Mouse (Mus musculus): ENCODE data around the gene Tmem88. TPM values are rescaled to one million over a fixed set of nuclear protein-coding genes. Genes with fewer than 3 reads are reported as not detected.

Tmem88 gene
- total and polyA plus RNA-seq, 2 experiments from 2014 or later = 2.0 to 6.8 TPM

DNA sequence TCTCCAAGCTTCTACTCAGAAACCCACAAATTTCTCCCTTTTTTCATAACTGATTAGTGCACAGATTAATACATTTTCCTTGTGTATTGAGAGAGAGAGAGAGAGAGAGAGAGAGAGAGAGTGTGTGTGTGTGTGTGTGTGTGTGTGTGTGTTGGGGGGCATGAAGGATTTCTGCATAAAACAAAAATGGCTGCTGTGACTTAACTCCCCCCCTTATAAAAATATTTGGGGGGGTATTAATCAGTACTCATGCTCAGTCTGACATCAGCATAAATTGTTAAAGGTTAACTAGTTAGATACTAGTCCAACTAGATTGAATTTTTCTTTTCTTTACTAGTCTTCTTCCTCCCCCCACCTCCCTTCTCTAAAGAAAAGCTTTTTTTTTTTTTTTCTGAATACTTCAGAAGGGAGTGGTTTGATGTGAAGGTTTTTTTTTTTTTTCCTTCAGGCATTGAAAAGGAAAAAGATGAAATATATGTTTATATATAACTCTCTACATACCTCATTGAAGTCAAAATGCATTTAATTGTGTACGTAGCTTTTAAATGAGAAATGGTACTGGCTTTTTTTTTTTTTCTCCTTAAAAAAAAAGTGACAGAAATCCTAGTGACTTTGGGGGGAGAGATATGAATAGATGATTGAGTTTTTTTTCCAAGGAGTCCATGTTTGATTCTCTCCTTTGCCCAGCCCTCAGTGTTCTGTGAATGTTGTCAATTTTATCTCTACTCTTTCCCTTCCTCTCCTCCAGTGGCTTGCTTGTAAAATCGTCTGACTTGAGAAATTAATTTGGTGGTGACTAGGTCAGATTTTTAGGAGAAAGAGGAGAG lies 27.8 kb downstream of the Tmem88 start:
- peak overlapping the region; percentile 94 for H3K4me2 ChIP-seq (ENCODE audit: low read depth)
- TF ChIP-seq CTCF (IDR thresholded peaks at IDR 0.05; ENCODE audit: low read depth) = no peak
- DNase-seq (peak; percentile 66), ATAC-seq (peak; percentile 4; the same call in 1 of the 2 replicates)
- H3K27ac ChIP-seq (ENCODE audit: low read depth, low read length) = peak overlapping the region; percentile 100
- peak overlapping the region; percentile 88 for H3K4me3 ChIP-seq (ENCODE audit: low read depth, low read length)
- 17% methylated on average over 2 of the region's 2 CpGs for WGBS
- no peaks in the 10 kb centered on the region for H3K9me3 ChIP-seq (ENCODE audit: low read length)
- peaks cover 28% of the 10 kb centered on the region for H3K4me1 ChIP-seq (ENCODE audit: insufficient read depth)
- 0 out of 2 replicates have a peak, but pooled peaks cover 4% of the 10 kb centered on the region for H3K36me3 ChIP-seq (ENCODE audit: insufficient read depth)
- H3K27me3 ChIP-seq (ENCODE audit: insufficient read depth, low read length) = no peaks in the 10 kb centered on the region
- H3K9ac ChIP-seq = peak overlapping the region; percentile 100

DNA sequence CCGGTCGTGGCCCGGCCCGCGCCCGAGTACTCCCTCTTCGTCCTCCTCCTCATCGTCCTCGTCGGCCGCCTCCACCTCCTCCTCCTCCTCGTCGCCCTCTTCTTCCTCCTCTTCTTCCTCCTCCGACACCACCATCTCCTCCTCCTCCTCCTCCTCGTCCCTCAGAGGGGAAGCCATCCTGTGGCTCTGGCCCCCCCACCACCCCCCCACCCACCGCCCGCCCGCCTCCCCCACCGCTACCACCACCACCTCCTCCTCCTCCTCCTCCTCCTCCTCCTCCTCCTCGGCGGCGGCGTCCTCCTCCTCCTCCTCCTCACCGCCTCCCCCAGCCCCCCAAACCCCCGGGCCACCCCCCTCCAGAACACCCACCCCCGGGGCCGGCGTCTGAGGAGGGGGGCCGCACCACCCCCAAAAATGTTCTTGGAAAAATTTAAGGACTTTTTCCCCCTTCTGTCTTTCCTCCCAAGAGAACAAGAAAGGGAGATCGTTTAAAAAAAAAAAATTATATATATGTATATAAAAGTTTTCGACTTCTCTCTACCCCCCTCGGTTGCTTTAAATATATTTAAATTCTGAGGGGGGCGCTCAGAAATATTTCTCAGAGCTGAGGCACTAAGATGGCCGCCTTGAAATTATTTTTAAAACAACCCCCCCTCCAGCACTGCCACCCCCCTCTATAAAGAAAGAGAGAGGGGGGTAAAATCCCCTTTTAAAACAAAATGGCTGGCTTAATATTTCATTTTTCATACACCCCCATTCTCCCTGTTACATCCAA lies 28.6 kb downstream of the Tmem88 start, which contains the start of gene Chd3:
Gene Chd3 (minus strand): TSS at position 192 of the 775 bp plus-strand sequence.
- Histone ChIP-seq H3K36me3 (ENCODE audit: insufficient read depth) (peaks cover 5% of the 10 kb centered on the region; the same call in 1 of the 2 replicates), H3K9me3 (ENCODE audit: low read length) (no peaks in the 10 kb centered on the region), H3K27me3 (ENCODE audit: insufficient read depth, low read length) (no peaks in the 10 kb centered on the region), H3K27ac (ENCODE audit: low read depth, low read length) (peak within 1 kb of the TSS; percentile 100), H3K4me1 (ENCODE audit: insufficient read depth) (peaks cover 36% of the 10 kb centered on the region), H3K9ac (peak within 1 kb of the TSS; percentile 100), H3K4me3 (ENCODE audit: low read depth, low read length) (peak within 1 kb of the TSS; percentile 88), H3K4me2 (ENCODE audit: low read depth) (peak within 1 kb of the TSS; percentile 94)
- WGBS = under 1% methylated on average over 22 of the region's 34 CpGs
- TF ChIP-seq CTCF (IDR thresholded peaks at IDR 0.05; ENCODE audit: low read depth) = no peak
- no peak for DNase-seq
- ATAC-seq = no peak

DNA sequence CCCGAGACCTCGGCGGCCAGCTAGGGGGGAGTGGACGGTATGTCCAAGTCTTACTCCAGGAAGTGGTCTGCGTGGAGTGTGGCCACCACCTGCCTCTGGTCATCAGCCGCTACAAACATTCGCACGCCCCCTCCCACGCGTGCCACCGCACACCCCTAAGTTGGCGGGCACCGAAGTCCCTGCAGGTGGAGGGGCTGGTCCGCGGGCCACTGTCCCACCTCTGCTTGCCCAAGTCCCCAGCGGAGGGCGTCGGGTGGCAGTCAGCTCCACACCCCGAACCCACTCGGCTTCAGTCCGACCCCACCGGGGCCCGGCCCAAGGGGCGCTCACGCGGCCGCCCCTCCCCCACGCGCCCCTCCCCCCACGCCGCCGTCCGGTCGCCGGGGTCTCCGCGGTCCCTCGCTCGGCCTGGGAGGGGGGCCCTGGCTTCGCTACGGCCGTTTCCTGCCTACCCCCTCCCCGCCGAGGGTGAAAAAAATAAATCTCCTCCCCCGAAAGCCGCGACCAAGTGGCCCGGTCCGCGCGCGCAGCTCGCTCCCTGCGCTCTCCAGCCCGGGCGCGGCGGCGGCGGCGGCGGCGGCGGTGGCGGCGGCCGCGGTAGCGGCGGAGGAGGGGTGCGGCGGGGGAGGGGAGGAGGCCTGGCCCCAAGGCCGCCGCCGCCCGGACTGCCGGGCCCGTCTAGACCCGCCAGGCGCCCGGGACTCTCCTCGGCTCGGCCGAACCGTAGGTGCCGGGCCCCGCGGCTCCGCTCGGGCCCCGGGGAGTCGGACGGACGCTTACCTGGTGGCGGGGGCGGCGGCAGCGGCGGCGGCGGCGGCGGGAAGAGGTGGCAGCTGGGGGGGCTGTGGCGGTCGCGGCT lies 29.4 kb downstream of the Tmem88 start:
- under 1% methylated on average over 40 of the region's 106 CpGs for WGBS
- no peaks in the 10 kb centered on the region for H3K9me3 ChIP-seq (ENCODE audit: low read length)
- H3K27me3 ChIP-seq (ENCODE audit: insufficient read depth, low read length) = no peaks in the 10 kb centered on the region
- TF ChIP-seq CTCF (IDR thresholded peaks at IDR 0.05; ENCODE audit: low read depth) = no peak
- DNase-seq = peak; percentile 32
- ATAC-seq = no peak
- peak overlapping the region; percentile 100 for H3K9ac ChIP-seq
- peaks cover 40% of the 10 kb centered on the region for H3K4me1 ChIP-seq (ENCODE audit: insufficient read depth)
- peak overlapping the region; percentile 100 for H3K27ac ChIP-seq (ENCODE audit: low read depth, low read length)
- peaks cover 13% of the 10 kb centered on the region for H3K36me3 ChIP-seq (ENCODE audit: insufficient read depth)
- peak overlapping the region; percentile 88 for H3K4me3 ChIP-seq (ENCODE audit: low read depth, low read length)
- peak overlapping the region; percentile 94 for H3K4me2 ChIP-seq (ENCODE audit: low read depth)

- Histone ChIP-seq H3K36me3 (ENCODE audit: insufficient read depth) (peaks cover 17% of the 10 kb centered on the region), H3K4me1 (ENCODE audit: insufficient read depth) (peaks cover 40% of the 10 kb centered on the region), H3K9ac (peak overlapping the region; percentile 100), H3K27ac (ENCODE audit: low read depth, low read length) (peak overlapping the region; percentile 100), H3K9me3 (ENCODE audit: low read length) (no peaks in the 10 kb centered on the region), H3K4me2 (ENCODE audit: low read depth) (peak overlapping the region; percentile 94), H3K27me3 (ENCODE audit: insufficient read depth, low read length) (no peaks in the 10 kb centered on the region), H3K4me3 (ENCODE audit: low read depth, low read length) (peak overlapping the region; percentile 88)
- ATAC-seq (no peak), DNase-seq (no peak)
- no peak for TF ChIP-seq CTCF (IDR thresholded peaks at IDR 0.05; ENCODE audit: low read depth)
- 2% methylated on average over 22 of the region's 22 CpGs for whole genome bisulfite sequencing
Measured at GRCm38 (mm10) chr11:69367616-69368355, 30.2 kb downstream of the Tmem88 start.

DNA sequence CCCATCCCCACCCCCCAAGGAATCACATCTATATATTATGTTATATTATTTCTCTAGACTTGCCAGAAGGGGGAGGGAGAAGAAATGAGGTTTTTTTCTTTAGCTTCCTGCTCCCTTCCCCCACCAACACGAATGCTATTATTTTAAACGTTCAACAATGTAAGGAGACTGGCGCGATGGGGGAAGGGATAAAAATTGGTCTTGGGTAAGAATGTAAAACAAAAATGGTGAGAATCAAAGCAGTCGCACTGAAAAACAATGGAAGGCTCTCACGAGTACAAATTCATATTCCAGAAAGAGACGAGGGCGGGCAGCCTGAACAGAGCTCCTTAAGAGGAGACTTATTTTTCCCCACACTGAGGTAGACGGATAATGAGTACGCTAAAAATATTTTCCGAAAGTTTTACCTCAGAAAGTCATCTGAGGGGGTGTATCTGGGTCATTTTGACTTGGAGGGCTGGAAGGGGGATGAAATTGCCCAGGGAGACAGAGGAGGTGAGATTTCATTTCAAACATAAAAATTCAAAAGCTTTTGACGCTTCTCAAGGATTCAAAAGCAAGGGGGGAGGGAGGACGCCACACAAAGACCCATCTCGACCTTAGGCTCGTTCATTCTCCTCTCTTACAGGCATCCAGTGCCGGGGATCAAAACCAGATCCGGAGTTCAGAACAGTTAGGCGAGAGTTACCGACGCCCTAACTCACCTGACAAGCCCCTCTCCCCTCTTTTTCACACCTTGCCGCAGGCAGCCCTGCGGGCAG lies 31.0 kb downstream of the Tmem88 start:
- ATAC-seq (no peak), DNase-seq (peak; percentile 35)
- Histone ChIP-seq H3K36me3 (ENCODE audit: insufficient read depth) (peaks cover 22% of the 10 kb centered on the region), H3K27ac (ENCODE audit: low read depth, low read length) (peak overlapping the region; percentile 100), H3K9ac (peak overlapping the region; percentile 100), H3K27me3 (ENCODE audit: insufficient read depth, low read length) (no peaks in the 10 kb centered on the region), H3K4me3 (ENCODE audit: low read depth, low read length) (peak overlapping the region; percentile 88), H3K4me1 (ENCODE audit: insufficient read depth) (peaks cover 34% of the 10 kb centered on the region), H3K9me3 (ENCODE audit: low read length) (no peaks in the 10 kb centered on the region), H3K4me2 (ENCODE audit: low read depth) (peak overlapping the region; percentile 94)
- under 1% methylated on average over 22 of the region's 22 CpGs for whole genome bisulfite sequencing
- TF ChIP-seq CTCF (IDR thresholded peaks at IDR 0.05; ENCODE audit: low read depth) = no peak
